Mouse (Mus musculus): ENCODE measurements around the gene Wnt3a. TPM values are rescaled to one million over a fixed set of nuclear protein-coding genes. Genes with fewer than 3 reads are reported as not detected.
A peak's percentile ranks its signal among the peaks of the same experiment; 100 is the strongest.

Gene Wnt3a
- polyA plus RNA-seq, 1 experiment from 2014 or later = 2.3 TPM

DNA sequence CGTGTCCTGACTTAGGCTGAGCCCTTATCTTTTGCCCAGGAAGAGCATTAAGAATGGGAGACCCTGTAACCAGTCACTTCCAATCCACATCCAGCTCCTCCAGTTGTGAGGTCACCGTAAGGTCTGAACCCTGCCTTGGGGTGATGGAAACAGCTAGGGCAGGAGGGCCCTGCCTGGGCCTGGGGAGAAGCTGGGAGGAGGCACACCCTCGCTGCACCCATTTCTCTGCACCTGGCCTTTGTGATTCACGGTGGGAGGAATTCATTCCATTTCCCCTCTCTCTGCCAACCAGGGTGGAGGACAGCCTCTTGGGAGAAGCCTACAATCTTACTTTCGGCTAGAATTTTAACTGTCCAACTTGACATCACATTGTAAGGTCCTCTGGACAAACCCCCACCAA is 8.4 kb downstream of the Wnt3a start:
- no peak overlapping the region for H3K4me2 ChIP-seq
- H3K36me3 ChIP-seq (ENCODE audit: poor library complexity, severe bottlenecking) = no peaks in the 10 kb centered on the region
- WGBS = 79% methylated on average over 5 of the region's 5 CpGs
- no peak overlapping the region for H3K27ac ChIP-seq
- no peak overlapping the region for H3K9ac ChIP-seq
- H3K4me3 ChIP-seq = no peak overlapping the region
- peaks cover 4% of the 10 kb centered on the region; the same call in 1 of the 2 replicates for H3K4me1 ChIP-seq
- no peaks in the 10 kb centered on the region for H3K9me3 ChIP-seq (replicated peaks)
- no peak for ATAC-seq
- peaks cover 61% of the 10 kb centered on the region for H3K27me3 ChIP-seq

GRCm38 (mm10) chr11:59278047-59278446 is 12.5 kb downstream of the Wnt3a start:
- Histone ChIP-seq H3K9me3 (replicated peaks) (no peaks in the 10 kb centered on the region), H3K4me2 (no peak overlapping the region), H3K36me3 (ENCODE audit: poor library complexity, severe bottlenecking) (no peaks in the 10 kb centered on the region), H3K27ac (no peak overlapping the region), H3K27me3 (peaks cover 32% of the 10 kb centered on the region), H3K4me3 (no peak overlapping the region), H3K4me1 (peaks cover 2% of the 10 kb centered on the region; the same call in 1 of the 2 replicates), H3K9ac (no peak overlapping the region)
- 78% methylated on average over 4 of the region's 4 CpGs for WGBS
- ATAC-seq = no peak

GRCm38 (mm10) chr11:59276877-59277276 is 13.7 kb downstream of the Wnt3a start:
- ATAC-seq = no peak
- Histone ChIP-seq H3K4me2 (no peak overlapping the region), H3K36me3 (ENCODE audit: poor library complexity, severe bottlenecking) (no peaks in the 10 kb centered on the region), H3K9me3 (replicated peaks) (no peaks in the 10 kb centered on the region), H3K4me1 (no peaks in the 10 kb centered on the region), H3K4me3 (no peak overlapping the region), H3K27ac (no peak overlapping the region), H3K27me3 (peaks cover 26% of the 10 kb centered on the region), H3K9ac (no peak overlapping the region)
- 41% methylated on average over 2 of the region's 2 CpGs for WGBS

GRCm38 (mm10) chr11:59274184-59274583 is 16.4 kb downstream of the Wnt3a start:
- Histone ChIP-seq H3K4me2 (no peak overlapping the region), H3K36me3 (ENCODE audit: poor library complexity, severe bottlenecking) (no peaks in the 10 kb centered on the region), H3K9me3 (replicated peaks) (peaks cover under 1% of the 10 kb centered on the region; the same call in 1 of the 2 replicates), H3K27me3 (peaks cover 11% of the 10 kb centered on the region), H3K9ac (no peak overlapping the region), H3K4me3 (no peak overlapping the region), H3K27ac (no peak overlapping the region), H3K4me1 (no peaks in the 10 kb centered on the region)
- 66% methylated on average over 3 of the region's 3 CpGs for WGBS
- no peak for ATAC-seq

DNA sequence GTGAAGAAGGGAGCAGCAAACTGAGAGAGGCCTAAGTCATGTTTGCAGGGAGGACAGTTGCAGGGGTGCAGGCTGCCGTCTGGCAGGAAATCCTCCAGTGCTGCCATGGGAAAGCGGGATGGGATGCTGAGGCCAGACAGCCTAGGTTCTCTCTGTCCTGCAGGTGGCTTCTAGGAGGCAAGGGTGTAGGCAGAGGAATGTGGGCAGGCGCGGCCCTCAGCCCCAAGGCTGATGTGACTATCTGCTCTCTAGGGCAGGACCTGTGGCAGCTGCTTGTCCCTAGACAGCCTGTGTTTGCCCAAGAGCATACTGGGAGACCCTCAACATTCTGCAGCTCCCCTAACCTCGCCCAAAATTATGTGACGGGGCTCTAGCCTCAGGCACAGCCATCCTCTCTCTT is 23.8 kb downstream of the Wnt3a start:
- no peak for ATAC-seq
- Histone ChIP-seq H3K4me3 (no peak overlapping the region), H3K9ac (no peak overlapping the region), H3K27ac (no peak overlapping the region), H3K4me1 (peaks cover 16% of the 10 kb centered on the region), H3K36me3 (ENCODE audit: poor library complexity, severe bottlenecking) (no peaks in the 10 kb centered on the region), H3K27me3 (peaks cover 53% of the 10 kb centered on the region), H3K9me3 (replicated peaks) (peaks cover 4% of the 10 kb centered on the region; the same call in 1 of the 2 replicates), H3K4me2 (no peak overlapping the region)
- WGBS = 19% methylated on average over 6 of the region's 6 CpGs

DNA sequence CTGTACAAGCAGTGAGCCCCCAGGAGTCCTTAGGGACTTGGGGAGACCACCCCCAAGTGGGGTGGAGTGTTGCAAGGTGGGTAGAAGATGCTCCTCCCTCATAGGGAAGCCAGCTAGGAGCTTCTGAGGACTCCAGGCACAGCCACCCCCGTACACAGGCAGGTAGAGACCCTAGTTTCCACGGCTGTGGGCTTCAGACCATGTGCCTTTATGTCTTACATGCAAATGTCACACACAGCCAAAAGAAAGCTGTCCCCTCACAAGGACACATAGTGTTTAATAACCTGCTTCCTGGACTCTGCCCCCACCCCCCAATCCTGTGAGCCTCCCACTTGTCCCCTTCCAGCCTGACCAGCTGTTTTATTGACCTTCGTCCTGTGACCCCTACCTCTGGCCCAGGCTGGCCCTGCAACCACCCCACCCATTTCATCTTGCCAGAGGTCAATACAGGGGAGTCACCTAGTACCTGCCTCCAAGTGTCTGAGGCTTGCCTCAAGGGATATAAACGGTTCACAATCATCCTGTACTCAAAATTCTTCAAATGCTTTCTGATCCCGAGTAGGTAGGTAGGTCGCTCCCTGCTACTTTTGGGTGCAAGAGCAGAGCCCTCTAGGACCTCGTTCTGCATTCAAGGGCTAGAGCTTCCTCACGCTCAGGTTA is 25.3 kb downstream of the Wnt3a start:
- Histone ChIP-seq H3K9me3 (replicated peaks) (peaks cover 4% of the 10 kb centered on the region; the same call in 1 of the 2 replicates), H3K9ac (no peak overlapping the region), H3K27ac (no peak overlapping the region), H3K4me1 (peaks cover 16% of the 10 kb centered on the region), H3K36me3 (ENCODE audit: poor library complexity, severe bottlenecking) (no peaks in the 10 kb centered on the region), H3K4me3 (no peak overlapping the region), H3K27me3 (peaks cover 56% of the 10 kb centered on the region), H3K4me2 (no peak overlapping the region)
- ATAC-seq = no peak
- WGBS = 55% methylated on average over 8 of the region's 8 CpGs

DNA sequence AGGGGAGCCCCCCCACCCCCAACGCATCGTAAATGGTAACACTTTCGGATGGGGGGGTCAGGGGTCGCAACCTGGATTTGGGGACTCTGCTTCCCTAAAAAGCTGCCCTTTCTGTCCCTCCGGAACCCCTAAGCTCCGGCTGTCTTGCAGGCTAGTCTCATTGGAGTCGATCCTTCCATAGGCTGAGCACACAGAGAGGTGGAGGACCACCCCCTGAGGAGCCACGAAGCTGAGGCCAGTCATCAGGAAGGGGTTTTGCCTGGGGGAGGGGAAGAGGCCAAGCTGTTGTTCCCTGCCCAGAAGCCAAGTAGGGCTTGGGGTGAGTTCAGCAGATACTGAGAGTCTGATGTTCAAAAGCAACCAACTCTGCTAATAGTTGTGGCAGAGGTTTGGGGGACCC is 26.0 kb downstream of the Wnt3a start:
- 3% methylated on average over 8 of the region's 8 CpGs for WGBS
- Histone ChIP-seq H3K9ac (peak overlapping the region; percentile 66), H3K27me3 (peaks cover 56% of the 10 kb centered on the region), H3K4me2 (peak overlapping the region; percentile 66), H3K36me3 (ENCODE audit: poor library complexity, severe bottlenecking) (no peaks in the 10 kb centered on the region), H3K4me1 (peaks cover 16% of the 10 kb centered on the region), H3K9me3 (replicated peaks) (peaks cover 4% of the 10 kb centered on the region; the same call in 1 of the 2 replicates), H3K4me3 (peak overlapping the region; percentile 49), H3K27ac (no peak overlapping the region; the same call in 1 of the 2 replicates)
- peak; percentile 53; the same call in 1 of the 2 replicates for ATAC-seq

DNA sequence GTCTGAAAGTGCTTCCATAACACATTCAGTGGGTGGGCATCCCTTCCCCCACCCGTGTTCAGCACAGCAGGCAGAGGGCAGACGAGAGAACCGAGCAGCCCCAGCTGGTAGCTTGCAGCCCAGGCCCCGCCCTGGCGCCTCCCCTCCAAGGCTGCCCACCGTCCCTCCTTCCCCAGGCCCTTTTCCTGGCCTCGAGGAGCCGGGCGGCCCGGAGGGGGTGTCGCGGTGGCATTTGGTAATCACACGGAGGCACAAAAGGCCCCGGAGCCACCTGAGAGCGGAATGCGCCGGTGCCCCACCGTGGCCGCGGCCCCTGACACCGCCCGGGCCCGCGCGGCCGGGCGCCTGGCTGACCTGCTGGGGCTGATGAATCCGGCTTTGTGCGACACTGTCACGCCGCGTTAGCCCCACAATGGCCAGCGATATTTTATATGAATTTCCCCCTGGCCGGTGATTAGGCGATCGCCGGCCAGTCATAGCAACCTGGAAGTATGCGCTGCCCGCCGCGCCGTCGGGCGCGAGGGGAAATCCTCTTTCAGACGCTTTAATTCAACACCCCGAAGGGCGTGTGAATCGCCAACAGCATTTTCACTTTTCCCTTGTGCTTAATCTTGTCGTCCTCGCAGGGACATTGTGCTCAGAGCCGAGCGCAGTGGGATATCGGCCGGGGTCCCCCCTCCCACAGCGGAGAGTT is 26.5 kb downstream of the Wnt3a start:
- H3K9me3 ChIP-seq (replicated peaks) = peaks cover 2% of the 10 kb centered on the region; the same call in 1 of the 2 replicates
- under 1% methylated on average over 56 of the region's 56 CpGs for WGBS
- H3K9ac ChIP-seq = peak overlapping the region; percentile 66
- H3K27me3 ChIP-seq = peaks cover 56% of the 10 kb centered on the region
- ATAC-seq = peak; percentile 92
- peak overlapping the region; percentile 49 for H3K4me3 ChIP-seq
- H3K36me3 ChIP-seq (ENCODE audit: poor library complexity, severe bottlenecking) = no peaks in the 10 kb centered on the region
- no peak overlapping the region for H3K27ac ChIP-seq
- peaks cover 16% of the 10 kb centered on the region for H3K4me1 ChIP-seq
- H3K4me2 ChIP-seq = peak overlapping the region; percentile 66

DNA sequence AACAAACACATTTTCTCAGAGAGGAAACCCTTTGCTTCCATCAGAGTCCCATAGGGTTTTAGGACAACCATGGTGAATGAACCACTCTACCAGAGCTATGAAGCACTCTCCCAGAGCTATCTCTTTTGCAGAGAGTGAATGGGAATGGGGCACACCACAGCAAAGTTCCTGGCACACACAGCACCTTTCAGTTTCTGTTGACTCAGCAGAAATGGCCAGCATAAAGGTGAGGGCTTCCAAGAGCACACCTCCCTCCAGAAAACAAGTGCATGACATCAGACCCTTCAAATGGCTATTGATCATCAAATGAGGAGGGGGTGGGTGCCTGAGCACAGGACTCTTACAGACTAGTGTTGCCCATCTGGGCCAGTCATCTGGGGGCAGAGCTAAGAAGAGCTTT is 28.2 kb downstream of the Wnt3a start:
- Histone ChIP-seq H3K4me1 (peaks cover 16% of the 10 kb centered on the region), H3K4me3 (no peak overlapping the region), H3K36me3 (ENCODE audit: poor library complexity, severe bottlenecking) (no peaks in the 10 kb centered on the region), H3K4me2 (no peak overlapping the region), H3K27ac (no peak overlapping the region), H3K9ac (no peak overlapping the region), H3K27me3 (peaks cover 52% of the 10 kb centered on the region), H3K9me3 (replicated peaks) (no peaks in the 10 kb centered on the region)
- no peak for ATAC-seq

- no peaks in the 10 kb centered on the region for H3K9me3 ChIP-seq (replicated peaks)
- H3K4me1 ChIP-seq = peaks cover 16% of the 10 kb centered on the region
- peaks cover 39% of the 10 kb centered on the region for H3K27me3 ChIP-seq
- H3K9ac ChIP-seq = no peak overlapping the region
- no peaks in the 10 kb centered on the region for H3K36me3 ChIP-seq (ENCODE audit: poor library complexity, severe bottlenecking)
- no peak overlapping the region for H3K27ac ChIP-seq
- H3K4me2 ChIP-seq = no peak overlapping the region
- ATAC-seq = no peak
- no peak overlapping the region for H3K4me3 ChIP-seq
- WGBS = 80% methylated on average over 10 of the region's 10 CpGs
Observed at GRCm38 (mm10) chr11:59260706-59261493, 29.7 kb downstream of the Wnt3a start.

DNA sequence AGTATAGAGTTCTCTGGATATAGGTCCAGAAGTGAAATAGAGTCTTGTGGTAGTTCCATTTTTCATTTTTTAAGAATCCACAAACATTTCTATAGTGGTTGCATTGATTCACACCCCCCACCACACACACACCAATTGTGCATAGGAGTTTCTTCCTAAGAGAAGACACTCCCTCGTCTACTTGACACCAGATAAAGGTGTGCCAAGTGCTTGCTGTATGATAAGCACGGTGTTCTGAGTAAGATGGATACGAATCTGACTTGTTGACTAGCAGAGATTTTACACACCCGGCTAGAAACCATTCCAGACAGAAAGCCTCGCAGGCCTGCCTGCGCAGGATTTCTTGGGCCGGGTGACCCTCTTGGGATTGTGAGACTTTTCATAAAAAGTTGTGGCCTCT is 30.9 kb downstream of the Wnt3a start:
- Histone ChIP-seq H3K9ac (no peak overlapping the region), H3K27me3 (peaks cover 26% of the 10 kb centered on the region), H3K4me1 (peaks cover 13% of the 10 kb centered on the region), H3K9me3 (replicated peaks) (no peaks in the 10 kb centered on the region), H3K27ac (no peak overlapping the region), H3K4me2 (no peak overlapping the region), H3K4me3 (no peak overlapping the region), H3K36me3 (ENCODE audit: poor library complexity, severe bottlenecking) (no peaks in the 10 kb centered on the region)
- 90% methylated on average over 7 of the region's 7 CpGs for WGBS
- ATAC-seq = no peak

- H3K9me3 ChIP-seq (replicated peaks) = no peaks in the 10 kb centered on the region
- H3K4me1 ChIP-seq = no peaks in the 10 kb centered on the region
- 83% methylated on average over 10 of the region's 10 CpGs for WGBS
- no peak overlapping the region for H3K4me2 ChIP-seq
- 0 out of 2 replicates have a peak, but pooled peaks cover 3% of the 10 kb centered on the region for H3K27me3 ChIP-seq
- no peak overlapping the region for H3K9ac ChIP-seq
- no peak overlapping the region for H3K27ac ChIP-seq
- no peaks in the 10 kb centered on the region for H3K36me3 ChIP-seq (ENCODE audit: poor library complexity, severe bottlenecking)
- no peak for ATAC-seq
- no peak overlapping the region for H3K4me3 ChIP-seq
Observed at GRCm38 (mm10) chr11:59248101-59248500, 42.5 kb downstream of the Wnt3a start.
